Comparison of ENCODE assay signal across 9 mouse cellular contexts in genomic region chr8:103644106-103644505, GRCm38 (mm10).
DNase-seq lines count a peak whose midpoint lies in the region; ATAC-seq lines count a peak whose summit lies in the region.
"Had no signal": no experiment of that assay in that cellular context is flagged by ENCODE, and none has a peak within 500 bp of the region (broad histone marks: within the 10 kb centered on the region; RNA-seq: fewer than 3 reads in every experiment).

No protein-coding gene starts in this region.

- DNase-seq in hindbrain, embryonic 14.5 days (ENCODE audit: low spot score): peak; percentile 62
- peak; percentile 66 for DNase-seq in adrenal gland, postnatal 25 days
- peak; percentile 66 to 77 for DNase-seq in frontal cortex, postnatal 36 days (ENCODE audit: low spot score in 2 of 2)
- DNase-seq in lung, postnatal 10 days: peak; percentile 77
- no peak for DNase-seq in spleen, postnatal 10 days (ENCODE audit: low spot score in 2 of 2)

- no peak overlapping the region for H3K4me3 ChIP-seq in hindbrain, embryonic 14.5 days (replicated peaks; ENCODE audit: low read length)
- H3K4me3 ChIP-seq in hindbrain, embryonic 13.5 days: no peak overlapping the region
- no peak overlapping the region for H3K4me3 ChIP-seq in kidney, embryonic 14.5 days (ENCODE audit: low read length)
- H3K4me3 ChIP-seq: embryonic facial prominence, embryonic 13.5 days had no signal

- no peak overlapping the region for H3K9ac ChIP-seq in hindbrain, embryonic 14.5 days
- no peak overlapping the region for H3K9ac ChIP-seq in hindbrain, embryonic 13.5 days
- H3K9ac ChIP-seq in kidney, embryonic 14.5 days (ENCODE audit: low read depth, low read length): no peak overlapping the region
- H3K9ac ChIP-seq: embryonic facial prominence, embryonic 13.5 days had no signal

- H3K27me3 ChIP-seq in hindbrain, embryonic 14.5 days (ENCODE audit: control insufficient read depth, insufficient read depth, low read length): no peaks in the 10 kb centered on the region
- no peaks in the 10 kb centered on the region for H3K27me3 ChIP-seq in hindbrain, embryonic 13.5 days
- H3K27me3 ChIP-seq in kidney, embryonic 14.5 days (ENCODE audit: control insufficient read depth, insufficient read depth, low read length): no peaks in the 10 kb centered on the region
- H3K27me3 ChIP-seq: embryonic facial prominence, embryonic 13.5 days; Patski had no signal

- no peak overlapping the region for H3K27ac ChIP-seq in hindbrain, embryonic 14.5 days
- H3K27ac ChIP-seq in hindbrain, embryonic 13.5 days: no peak overlapping the region
- no peak overlapping the region for H3K27ac ChIP-seq in kidney, embryonic 14.5 days (ENCODE audit: low read depth, low read length)
- H3K27ac ChIP-seq: embryonic facial prominence, embryonic 13.5 days had no signal

- H3K4me1 ChIP-seq in hindbrain, embryonic 14.5 days (replicated peaks; ENCODE audit: control insufficient read depth, insufficient read depth, low read length): no peaks in the 10 kb centered on the region
- H3K4me1 ChIP-seq in hindbrain, embryonic 13.5 days (replicated peaks): no peaks in the 10 kb centered on the region
- no peaks in the 10 kb centered on the region for H3K4me1 ChIP-seq in kidney, embryonic 14.5 days (ENCODE audit: control insufficient read depth, insufficient read depth, low read length)
- H3K4me1 ChIP-seq: embryonic facial prominence, embryonic 13.5 days had no signal

- peak; percentile 57; the same call in 1 of the 2 replicates for ATAC-seq in hindbrain, embryonic 14.5 days (ENCODE audit: low FRiP score)
- no peak for ATAC-seq in hindbrain, embryonic 13.5 days (ENCODE audit: low FRiP score)
- ATAC-seq in kidney, embryonic 14.5 days (ENCODE audit: low FRiP score, low TSS enrichment): no peak
- ATAC-seq: Patski had no signal

- H3K36me3 ChIP-seq in hindbrain, embryonic 14.5 days (replicated peaks; ENCODE audit: control insufficient read depth, insufficient read depth): no peaks in the 10 kb centered on the region
- H3K36me3 ChIP-seq in hindbrain, embryonic 13.5 days: no peaks in the 10 kb centered on the region
- no peaks in the 10 kb centered on the region for H3K36me3 ChIP-seq in kidney, embryonic 14.5 days (ENCODE audit: control insufficient read depth, insufficient read depth, low read length)
- H3K36me3 ChIP-seq: embryonic facial prominence, embryonic 13.5 days had no signal

- H3K4me2 ChIP-seq in hindbrain, embryonic 14.5 days (replicated peaks): no peak overlapping the region
- no peak overlapping the region for H3K4me2 ChIP-seq in hindbrain, embryonic 13.5 days
- H3K4me2 ChIP-seq in kidney, embryonic 14.5 days (replicated peaks; ENCODE audit: low read depth, low read length): no peak overlapping the region
- H3K4me2 ChIP-seq: embryonic facial prominence, embryonic 13.5 days had no signal

- WGBS in hindbrain, embryonic 14.5 days: 56% methylated on average over 6 of the region's 6 CpGs
- 70% methylated on average over 6 of the region's 6 CpGs for WGBS in hindbrain, embryonic 13.5 days
- WGBS in kidney, embryonic 14.5 days: 74% methylated on average over 6 of the region's 6 CpGs

- no peaks in the 10 kb centered on the region for H3K9me3 ChIP-seq in hindbrain, embryonic 14.5 days (ENCODE audit: control insufficient read depth, low read length)
- H3K9me3 ChIP-seq in hindbrain, embryonic 13.5 days: no peaks in the 10 kb centered on the region
- no peaks in the 10 kb centered on the region for H3K9me3 ChIP-seq in kidney, embryonic 14.5 days (ENCODE audit: control insufficient read depth, low read length)
- H3K9me3 ChIP-seq: embryonic facial prominence, embryonic 13.5 days had no signal

Comparison
In these comparisons a context has a peak if more than half of its experiments do, and no peak if none do; other contexts are left out.
1. DNase-seq: peak in hindbrain, embryonic 14.5 days (single experiment), adrenal gland, postnatal 25 days (single experiment), frontal cortex, postnatal 36 days (2 of 2) and lung, postnatal 10 days (single experiment); none in spleen, postnatal 10 days (0 of 2).